Mouse (Mus musculus) kidney, adult 8-10 months (tissue): Measurements from ENCODE around the gene Cd300ld5.
"Not testable (repeated sequence)": the region's sequence is repeated elsewhere in the genome, so short reads cannot be mapped to it uniquely, and the experiment has no call there.

Experiments
- DNase-seq, 2 experiments: peaks; one replicate each; pipeline ENCODE4 v3.0.0; 2022

Gene Cd300ld5

DNA sequence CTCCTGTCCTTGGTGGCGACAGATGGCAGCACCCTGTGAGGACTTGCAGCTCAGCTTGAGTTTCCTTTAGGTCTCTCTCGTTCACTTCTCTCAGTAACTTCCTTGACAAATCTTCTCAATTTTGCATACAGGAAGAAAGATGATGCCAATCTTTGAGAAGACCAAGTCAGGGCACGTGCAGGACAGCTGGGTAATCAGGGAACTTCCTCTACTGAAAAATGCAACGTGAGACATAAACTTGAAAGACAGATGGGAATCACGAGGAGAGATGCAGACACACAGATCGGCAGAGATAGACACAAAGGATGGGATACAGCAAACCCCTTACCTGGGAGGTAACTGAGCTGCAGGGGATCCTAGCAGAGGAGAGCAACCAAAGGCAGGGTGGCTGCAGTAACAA is at the start of gene Cd300ld5:
Gene Cd300ld5, minus strand, starts transcription at position 101 of the 400 bp plus-strand sequence.
- DNase-seq = not testable (repeated sequence)

DNA sequence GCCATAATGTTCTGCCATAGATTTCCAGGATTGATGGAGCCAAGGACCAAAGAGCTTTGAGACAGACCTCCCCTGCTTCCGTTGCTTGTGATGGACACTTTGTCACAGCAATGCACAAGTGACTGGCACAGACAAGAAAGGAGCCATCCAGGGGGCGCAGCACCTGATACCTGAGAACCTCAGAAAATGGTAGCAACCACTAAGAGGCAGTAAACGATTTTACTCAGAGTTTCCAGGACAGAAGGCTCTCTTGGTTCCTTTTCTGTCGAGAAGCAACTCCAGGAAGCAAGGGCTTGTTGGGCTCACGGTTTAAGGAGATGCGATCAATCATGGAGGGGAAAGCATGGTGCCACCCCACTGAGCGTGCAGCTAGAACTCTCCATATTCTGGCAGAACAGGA is 48.6 kb upstream of the Cd300ld5 start:
- no peak for DNase-seq

DNA sequence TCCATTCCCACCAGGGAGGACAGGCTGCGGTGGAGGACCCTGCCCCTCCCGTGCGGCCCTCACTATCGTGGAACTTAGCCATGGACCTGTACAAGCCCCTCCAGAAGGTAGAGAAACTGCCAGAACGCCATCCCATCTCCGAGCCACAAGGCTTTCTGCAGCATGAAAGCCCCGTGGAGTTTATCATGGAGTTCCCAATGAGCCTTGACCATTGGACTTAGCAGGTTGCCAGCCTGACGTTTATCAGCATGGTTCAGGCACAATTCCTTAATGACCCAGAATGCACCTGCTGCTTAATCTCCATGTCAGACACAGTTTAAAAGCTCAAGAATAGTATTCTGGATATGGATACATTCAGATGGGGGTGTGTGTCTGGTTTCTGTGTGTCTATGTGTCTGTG is 47.5 kb upstream of the Cd300ld5 start:
- DNase-seq = no peak

DNA sequence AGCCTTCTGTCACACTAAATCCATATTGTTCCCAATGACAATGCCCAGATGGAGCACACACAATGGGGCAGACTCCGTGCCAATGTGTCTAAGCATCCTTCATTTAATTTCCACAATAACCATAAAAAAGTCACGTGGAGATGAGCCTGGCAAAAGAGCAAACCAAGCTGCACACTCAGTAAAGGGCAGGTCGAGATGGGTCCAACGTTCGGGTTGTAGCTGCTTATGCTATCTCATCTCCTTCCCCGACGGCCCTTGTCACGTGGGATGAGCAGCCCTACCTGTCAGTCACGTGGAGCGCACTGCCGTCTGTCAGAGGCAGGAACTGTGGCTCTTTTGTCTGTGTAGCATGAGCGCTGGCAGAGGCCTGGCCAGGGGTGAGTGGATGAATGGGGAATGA is 47.0 kb upstream of the Cd300ld5 start:
- DNase-seq = no peak

DNA sequence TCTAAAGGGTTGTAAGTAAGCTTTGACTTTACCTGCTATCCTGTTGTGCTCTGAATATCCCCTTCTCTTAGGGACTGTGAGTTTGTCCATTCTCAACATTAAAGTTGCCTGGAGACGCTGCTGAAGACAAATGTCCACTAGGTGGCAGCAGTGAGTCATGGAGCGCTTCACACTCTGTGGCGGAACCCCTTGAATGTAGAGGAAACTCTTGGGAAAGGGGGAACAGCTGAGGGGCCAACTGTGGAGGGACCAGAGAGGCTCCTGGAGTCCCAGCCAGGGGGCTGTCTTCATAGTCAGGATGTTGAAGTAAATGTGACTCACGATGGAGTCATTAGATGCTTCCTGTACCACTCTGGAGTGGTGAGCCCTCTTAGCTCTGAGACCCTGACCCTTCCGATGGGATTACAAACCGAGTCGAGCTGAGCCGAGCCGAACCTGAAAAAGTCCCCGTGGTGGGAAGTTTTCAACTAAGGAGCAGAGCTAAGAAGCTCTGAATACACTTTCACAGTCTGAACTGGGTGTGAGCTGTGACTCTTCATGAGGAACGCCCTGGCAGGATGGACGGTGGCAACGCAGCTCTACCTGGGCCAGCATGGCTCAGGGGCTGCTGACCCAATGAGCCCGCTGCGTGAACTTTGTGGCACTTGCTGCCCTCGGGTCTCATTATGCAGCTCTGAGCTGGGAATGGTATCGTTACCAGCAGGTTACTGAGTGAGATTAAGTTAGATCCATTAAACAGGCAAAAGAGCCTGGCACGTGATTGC is 46.0 kb upstream of the Cd300ld5 start:
- peak; percentile 18 to 66 for DNase-seq

DNA sequence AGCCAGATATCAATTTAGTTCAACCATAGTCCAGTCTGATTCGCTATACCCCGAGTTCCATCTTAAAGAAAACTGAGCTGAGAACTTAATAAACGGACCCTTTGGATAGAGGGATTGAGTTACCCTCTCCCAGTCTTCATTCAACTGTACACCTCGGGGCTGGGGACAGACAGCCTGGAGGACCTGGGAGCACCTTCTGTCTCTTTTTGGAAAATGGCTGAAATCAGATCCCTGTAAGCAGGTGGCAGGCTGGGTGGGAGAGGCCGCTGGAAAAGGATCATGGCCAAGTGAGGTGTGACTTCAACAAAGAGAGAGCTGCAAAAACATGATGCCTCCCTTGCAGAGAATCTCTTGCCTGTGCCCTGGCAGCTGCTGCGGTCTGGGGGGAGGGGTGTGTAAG is 44.6 kb upstream of the Cd300ld5 start:
- no peak for DNase-seq

DNA sequence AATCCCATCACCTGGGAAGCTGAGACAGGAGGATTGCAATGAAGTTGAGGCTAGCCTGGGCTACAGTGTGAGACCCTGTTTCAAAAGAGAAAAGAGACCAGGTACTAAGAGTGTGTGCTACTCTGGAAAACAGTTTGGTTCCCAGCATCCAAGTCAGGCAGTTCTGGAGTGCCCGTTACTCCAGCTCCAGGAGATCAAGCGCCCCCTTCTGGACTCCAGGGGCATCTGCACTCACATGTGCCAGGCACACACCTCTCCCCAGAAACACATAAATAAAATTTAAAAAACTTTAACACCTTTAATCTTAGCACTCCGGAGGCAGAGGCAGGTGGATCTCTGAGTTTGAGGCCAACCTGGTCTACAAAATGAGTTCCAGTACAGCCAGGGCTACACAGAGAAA is 43.8 kb upstream of the Cd300ld5 start:
- DNase-seq = no peak

DNA sequence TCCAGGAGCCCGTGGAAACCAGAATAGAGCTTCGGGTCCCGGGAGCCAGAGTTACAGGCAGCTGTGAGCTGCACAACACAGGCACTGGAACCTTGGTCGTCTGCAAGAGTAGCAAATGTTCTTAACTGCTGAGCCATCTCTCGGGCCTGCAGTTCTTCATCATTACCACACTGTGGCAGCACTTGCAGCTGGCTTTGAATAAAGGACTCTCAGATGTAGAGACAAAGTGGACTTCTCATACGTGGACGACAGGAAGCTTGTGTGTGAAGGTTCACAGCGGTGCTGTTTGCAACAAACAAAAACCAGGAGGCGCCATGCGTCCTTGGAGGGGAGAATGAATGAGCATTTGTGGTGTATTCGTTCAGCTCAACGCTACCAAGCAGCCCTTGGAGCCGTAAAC is 43.3 kb upstream of the Cd300ld5 start:
- peak; percentile 29 to 58 for DNase-seq

DNA sequence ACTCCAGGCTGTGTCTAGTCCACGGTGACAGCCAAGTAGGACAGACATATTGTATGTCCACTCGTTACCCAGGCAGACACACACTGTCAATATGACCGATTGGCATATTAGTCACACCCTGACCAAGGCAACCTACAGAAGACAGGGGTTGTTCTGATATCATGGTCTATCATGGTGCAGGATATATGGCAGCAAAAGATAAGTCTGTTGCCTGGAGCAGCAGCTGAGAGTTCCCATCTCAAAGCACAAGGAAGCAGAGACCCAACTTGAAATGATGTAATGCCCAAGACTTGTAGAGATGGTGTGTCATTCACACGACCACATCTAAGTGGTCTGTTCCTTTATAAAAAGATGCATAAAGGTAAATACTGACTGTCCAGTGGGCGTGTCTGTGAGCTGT is 41.1 kb upstream of the Cd300ld5 start:
- no peak for DNase-seq

DNA sequence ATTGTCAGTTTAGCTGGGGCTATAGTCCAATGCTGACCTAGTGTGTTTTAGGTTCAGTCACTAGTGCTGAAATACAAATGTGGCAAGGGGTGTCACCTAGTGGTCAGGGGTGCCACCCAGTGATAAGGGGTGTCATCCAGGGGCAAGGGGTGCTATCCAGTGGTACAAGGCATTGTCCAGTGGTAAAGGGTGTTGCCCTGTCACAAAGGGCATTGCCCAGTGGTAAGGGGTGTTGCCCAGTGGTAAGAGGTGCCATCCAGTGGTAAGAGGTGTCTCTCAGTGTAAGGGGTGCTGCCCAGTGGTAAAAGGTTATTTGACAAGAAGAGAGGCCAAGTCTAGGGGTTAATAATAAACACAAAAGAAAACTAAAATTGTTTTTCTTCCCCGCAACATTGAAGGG is 39.9 kb upstream of the Cd300ld5 start:
- no peak for DNase-seq

DNA sequence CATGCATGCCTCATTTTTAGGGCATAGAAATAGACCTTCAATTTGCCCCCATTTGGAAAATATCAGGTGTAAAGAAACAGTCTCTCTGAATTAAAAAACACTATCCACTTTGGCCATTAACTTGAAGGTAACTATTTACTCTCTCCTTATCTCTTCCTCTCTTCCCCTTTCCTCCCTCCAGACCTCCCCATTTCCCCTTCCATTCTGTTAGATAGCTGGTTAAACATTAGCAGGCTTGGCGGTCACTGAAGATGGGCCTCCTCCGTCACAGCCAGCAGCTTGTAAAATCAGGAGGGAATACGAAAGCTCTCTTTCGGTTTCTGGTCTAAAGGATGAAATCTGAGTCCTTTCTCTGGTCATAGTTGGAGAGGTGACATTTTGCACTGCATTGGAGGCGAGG is 38.3 kb upstream of the Cd300ld5 start:
- no peak for DNase-seq

DNA sequence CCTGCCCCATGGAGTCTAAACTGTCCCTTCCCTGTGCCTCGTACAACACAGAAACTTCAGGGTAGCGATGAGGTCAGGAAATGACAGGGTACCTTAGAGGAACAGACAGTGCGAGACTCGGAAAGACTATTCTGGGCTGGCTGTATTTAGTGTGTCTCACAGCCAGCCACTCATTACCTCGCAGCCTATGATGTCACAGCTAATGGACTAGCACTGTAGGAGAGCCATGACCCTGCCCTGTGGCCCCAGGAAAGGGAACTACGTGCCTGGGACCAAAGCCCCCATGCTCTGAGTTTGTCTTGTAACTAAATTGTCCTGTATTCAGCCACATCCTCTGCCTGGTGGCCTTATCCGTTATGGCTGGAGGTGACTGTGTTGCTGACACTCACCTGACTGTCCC is 37.8 kb upstream of the Cd300ld5 start:
- DNase-seq = peak in 1 of 2 experiments; percentile 10

DNA sequence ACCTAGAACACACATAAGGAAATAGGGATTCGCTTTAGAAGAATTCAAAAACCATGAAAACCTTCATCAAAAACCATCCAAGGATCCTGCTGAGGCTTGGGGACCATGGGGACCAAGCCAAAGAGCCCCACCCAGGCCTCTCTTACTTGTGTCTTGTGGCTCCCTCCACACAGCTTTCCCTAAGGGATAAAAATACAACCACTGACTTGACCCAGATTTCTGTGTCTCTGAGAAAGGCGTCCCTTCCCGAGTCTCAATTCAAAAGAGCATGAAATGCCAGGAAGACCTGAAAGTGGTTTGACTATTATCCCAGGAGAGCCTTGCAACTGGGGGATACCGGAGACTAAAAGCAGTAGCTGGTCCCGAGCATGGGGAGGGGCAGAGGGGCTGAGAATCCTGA is 35.4 kb upstream of the Cd300ld5 start:
- DNase-seq = no peak

DNA sequence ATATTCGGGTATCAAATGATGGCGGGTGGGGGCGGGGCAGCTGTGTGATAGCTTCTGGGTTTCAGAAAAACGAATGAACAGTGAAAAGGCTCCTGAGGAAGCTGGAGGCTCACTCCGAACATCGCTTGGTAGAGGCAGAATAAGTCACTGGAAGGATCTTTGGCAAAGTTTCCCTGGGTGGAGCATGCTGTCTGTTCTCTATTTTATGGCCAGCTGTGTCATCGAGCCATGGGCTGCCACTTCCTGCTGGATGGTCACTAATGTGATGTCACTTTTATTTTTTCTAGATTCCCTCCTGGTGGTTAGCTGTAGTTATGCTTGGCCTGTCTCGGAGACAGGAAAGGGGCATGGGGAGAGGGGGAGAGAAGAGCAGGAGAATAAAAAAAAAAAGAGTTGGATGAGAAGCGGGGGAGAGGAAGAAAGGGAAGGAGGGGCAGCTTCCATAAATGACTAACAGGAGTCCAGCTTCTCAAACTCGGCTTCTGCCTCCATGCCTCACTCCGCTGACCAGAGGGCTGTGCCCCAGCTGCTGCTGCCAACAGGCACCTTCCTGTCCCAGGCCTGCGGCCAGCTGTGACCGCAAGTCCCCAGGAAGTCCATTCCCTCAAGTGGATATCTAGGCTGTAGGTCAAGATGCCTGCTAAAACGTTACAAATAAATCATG is 34.2 kb upstream of the Cd300ld5 start:
- peak; percentile 36 to 40 for DNase-seq

DNA sequence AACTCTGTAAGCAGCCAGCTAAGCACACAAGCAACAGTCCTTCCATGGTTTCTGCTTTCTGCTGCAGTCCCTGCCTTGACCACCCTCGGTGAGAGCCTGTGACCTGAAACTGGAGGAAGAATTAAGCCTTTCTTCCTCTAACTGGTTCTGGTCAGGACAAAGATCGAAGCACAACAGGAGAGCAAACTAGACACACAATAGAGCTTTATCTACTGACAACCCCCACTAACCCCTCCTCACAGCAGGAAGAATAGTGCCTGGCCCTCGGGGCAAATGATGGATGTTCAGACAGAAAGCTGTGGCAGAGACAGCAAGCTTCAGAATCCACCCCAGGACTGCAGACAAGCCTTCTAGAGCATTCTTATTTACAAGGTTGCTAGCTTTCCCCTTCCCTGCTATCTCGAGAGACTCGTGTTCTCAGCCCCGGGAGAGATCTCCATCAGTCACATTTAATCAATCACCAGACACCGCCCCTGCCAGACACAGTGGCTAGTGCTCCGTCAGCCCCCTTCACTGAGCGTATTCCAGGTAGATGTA is 33.5 kb upstream of the Cd300ld5 start:
- DNase-seq = no peak

DNA sequence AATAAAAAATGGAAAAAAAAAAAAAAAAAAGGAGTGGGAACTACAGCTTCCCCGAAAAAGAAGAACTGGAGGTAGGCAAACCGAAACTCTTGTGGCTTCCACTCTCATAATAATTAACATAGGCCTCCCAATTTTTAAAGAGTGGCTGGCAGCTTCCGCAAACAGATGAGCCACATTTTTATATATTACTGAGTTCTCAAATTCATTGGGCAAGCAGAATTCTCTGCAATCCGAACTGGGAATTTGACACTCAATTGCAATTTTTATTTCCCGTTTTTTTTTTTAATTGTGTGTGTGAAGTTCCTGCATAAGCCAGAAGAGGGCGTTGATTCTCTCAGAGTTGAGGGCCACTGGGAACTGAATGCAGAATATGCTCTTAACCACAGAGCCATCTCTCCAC is 29.2 kb upstream of the Cd300ld5 start:
- DNase-seq = no peak

DNA sequence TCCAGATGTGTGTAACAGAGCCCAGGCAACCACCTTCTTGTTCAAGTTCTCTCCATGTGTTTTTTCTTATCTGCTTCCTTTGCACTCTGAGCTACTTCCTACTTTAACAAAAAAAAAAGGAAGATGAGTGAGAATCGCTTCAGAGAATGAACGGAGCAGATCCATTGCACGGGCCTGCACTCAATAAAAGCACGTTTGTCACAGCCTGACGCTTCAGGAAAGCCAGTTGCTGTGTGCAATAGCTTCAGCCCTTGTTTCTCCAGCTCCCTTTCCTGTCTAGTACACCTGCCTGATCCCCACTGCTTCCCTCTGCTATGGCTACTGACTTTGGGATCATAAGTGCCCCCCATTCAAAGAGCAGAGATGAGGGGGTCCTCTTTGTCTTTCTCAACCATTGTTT is 24.5 kb upstream of the Cd300ld5 start, which contains the start of gene Cd300e:
Gene Cd300e, minus strand, starts transcription at position 101 of the 400 bp plus-strand sequence.
- DNase-seq = no peak

DNA sequence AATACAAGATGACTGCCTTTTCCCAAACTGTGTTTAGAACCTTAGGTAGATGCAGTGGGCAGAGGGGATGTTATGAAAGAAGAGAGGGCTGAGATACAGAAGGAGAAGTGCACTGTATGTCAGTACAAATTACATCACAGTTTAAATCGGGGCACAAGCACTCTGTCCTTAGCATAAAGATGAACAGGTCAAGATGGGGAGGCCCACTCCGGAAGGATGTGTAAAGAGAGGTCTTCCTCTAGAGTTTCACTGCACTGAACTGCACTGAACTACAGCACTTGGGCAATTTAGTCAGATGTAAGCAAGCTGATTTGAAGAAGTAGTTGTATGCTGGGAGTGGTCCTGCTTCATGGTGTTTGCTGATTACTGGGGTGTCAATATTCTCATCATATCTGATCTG is 22.2 kb upstream of the Cd300ld5 start:
- no peak for DNase-seq

DNA sequence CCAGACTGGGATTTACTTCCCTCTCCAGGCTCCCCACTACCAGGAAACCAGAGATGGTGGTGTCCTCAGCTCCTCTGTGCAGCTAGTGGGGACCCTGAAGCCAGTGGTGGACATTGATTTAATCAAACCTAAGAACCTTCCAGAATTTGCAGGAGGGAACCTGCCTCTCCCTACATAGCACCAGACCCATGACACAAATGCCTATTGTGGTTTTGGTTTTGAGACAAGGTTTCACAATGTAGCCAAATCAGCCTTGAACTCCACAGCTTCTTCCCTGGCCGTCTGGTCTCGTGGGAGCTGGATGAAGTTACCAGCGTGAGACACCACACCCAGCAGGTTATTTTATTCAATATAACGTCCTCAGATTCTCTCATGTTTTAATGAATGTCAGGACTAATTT is 21.1 kb upstream of the Cd300ld5 start:
- no peak for DNase-seq

DNA sequence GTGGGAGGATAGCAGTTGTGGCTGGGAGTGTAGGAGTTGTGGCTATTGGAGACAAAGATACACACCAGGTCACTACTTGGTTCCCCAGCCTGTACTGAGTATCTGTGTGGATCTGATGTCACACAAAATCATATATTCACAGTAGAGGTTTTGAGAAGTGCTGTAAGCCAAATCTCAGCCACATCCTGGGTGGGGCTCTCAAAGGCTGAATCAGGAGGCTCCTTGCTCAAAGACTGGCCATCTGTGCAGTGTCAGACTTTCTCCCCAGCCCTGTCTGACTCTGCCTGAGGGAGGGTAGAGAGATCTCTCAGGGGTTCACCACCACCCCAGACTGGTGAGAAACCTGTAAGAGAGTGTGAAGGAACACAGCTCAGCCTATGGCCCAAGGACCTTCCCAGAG is 17.0 kb upstream of the Cd300ld5 start:
- DNase-seq = no peak

DNA sequence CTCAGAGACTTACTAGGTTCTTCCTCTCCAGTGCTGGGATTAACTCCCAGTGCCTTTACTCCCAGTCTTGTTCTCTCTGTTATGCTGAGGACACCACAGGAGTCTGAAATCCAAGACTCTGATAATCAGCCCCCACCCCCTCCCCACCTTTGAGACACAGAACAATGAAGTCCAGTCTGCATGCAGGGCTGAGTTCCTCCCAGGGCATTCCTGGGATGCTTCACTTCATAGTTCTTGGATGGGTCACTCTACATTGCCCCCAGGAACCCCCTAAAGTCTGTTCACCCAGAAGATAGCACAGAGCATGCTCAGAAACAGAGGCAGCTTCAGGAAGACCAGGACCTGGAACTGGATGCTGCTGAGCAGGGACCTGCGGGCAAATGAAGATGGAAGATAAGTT is 15.4 kb upstream of the Cd300ld5 start:
- no peak for DNase-seq

DNA sequence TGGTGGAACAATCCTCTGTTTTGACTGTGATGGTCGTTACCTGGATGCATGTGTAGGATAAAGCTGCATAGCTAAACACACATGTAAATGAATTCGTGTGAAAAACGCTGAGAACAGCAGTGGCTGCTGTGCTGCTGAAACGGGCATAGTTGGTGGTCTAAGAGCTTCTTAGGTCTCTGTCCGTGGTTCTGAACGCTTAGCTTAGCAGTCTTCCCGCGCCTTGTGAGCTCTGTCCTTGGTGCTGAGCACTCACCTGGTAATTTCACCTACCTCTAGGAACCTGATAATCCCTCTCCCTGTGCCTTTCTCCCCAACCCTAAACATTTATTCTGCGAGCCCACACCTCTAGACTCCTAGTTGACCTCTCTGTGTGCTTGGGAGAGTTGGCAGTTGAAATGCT is 14.6 kb upstream of the Cd300ld5 start:
- peak in 1 of 2 experiments; percentile 49 for DNase-seq

DNA sequence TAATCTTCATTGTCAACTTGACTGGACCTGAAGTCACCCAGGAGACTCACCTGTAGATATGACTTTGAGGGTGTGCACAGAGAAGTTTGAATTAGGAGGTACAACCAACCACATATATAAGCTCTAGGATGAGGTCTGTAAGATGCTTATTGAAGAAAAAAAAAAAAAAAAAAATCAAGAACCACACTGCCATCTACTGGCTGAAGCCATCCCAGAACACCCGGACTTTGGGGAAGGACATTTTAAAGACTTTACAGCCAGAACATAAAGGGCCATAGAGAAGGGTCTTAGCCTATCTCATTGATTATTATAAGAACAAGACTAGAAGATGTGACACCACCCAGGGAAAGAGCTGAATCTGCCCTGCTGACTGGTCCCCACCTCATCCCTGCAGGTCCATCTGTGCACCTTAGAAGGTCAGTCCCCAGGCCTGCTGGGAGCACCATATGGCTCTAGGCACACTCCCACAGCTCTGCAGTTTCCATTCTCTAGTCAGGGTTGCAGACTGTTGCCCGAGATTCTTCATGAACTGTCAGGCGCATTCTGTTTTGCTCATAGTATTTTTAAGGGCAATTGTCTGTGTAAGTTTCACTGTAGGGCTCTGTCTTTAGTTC is 11.8 kb upstream of the Cd300ld5 start:
- DNase-seq = no peak

DNA sequence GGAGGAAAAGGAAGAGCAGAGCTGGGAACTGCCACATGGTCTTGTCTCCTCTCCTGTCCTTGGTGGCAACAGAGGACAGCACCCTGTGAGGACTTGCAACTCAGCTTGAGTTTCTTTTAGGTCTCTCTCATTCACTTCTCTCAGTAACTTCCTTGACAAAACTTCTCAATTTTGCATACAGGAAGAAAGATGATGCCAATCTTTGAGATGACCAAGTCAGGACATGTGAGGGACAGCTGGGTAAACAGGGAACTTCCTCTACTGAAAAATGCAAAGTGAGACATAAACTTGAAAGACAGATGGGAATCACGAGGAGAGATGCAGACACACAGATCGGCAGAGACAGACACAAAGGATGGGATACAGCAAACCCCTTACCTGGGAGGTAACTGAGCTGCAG is 10.7 kb upstream of the Cd300ld5 start, which contains the start of gene Cd300ld3:
Gene Cd300ld3, minus strand, starts transcription at position 151 of the 400 bp plus-strand sequence.
- no peak for DNase-seq
